Mouse (Mus musculus): ENCODE data around the gene Trim15. TPM values are rescaled to one million over a fixed set of nuclear protein-coding genes. Genes with fewer than 3 reads are reported as not detected.

Trim15 gene
- polyA plus RNA-seq (2012; rRNA removed): 0.08 and 0.12 TPM in 2 replicates

DNA sequence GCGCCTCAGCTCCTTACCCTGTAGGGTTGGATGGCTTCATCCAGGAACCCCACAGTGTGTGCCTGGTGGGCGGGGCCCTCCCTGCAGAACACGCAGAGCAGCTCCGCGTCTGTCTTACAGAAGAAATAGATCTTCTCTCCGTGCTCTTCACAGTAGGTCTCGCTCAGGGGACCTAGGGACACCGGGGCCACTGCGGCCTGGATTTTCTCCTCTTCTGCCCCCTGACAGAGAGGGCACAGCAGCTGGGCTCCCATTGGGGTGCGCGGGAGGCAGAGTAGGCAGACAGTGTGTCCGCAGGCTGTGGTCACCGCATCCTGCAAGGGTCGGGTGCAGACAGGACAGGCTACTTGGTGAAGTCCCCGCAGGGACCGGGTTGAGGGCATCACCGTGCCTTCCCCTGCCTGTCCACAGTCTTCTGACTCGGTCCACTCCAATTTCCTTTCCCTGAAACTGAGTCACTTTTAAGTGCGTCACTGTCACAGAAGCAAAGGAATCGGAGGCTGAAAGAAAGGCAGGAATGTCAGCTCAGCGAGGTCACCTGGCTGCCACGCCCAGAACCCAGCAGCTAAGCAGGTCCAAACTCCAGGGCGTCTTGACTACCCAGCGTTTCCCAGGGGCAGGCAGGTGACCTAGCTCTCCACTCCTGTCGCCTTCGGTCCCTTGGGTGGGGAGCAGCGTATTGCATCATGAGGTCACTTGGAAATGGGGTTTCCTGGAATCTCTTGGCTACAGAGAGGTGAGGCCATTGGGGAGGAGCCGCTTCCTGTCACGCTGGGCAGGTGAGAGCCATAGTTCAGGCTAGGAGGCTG lies at the start of gene Trim15:
Gene Trim15 (minus strand): TSS at position 492 of the 809 bp plus-strand sequence.

GRCm38 (mm10) chr17:36897552-36898205 lies 30.7 kb upstream of the Trim15 start, which contains the start of gene Trim31:
Gene Trim31, plus strand, starts transcription at chr17:36898118.

GRCm38 (mm10) chr17:36890073-36890903 lies 23.3 kb upstream of the Trim15 start, which contains the start of gene Trim40:
Gene Trim40, minus strand, starts transcription at chr17:36890123.

GRCm38 (mm10) chr17:36869284-36869954 lies 2.4 kb upstream of the Trim15 start, which contains the start of gene Trim10:
Gene Trim10, plus strand, starts transcription at chr17:36869574.

DNA sequence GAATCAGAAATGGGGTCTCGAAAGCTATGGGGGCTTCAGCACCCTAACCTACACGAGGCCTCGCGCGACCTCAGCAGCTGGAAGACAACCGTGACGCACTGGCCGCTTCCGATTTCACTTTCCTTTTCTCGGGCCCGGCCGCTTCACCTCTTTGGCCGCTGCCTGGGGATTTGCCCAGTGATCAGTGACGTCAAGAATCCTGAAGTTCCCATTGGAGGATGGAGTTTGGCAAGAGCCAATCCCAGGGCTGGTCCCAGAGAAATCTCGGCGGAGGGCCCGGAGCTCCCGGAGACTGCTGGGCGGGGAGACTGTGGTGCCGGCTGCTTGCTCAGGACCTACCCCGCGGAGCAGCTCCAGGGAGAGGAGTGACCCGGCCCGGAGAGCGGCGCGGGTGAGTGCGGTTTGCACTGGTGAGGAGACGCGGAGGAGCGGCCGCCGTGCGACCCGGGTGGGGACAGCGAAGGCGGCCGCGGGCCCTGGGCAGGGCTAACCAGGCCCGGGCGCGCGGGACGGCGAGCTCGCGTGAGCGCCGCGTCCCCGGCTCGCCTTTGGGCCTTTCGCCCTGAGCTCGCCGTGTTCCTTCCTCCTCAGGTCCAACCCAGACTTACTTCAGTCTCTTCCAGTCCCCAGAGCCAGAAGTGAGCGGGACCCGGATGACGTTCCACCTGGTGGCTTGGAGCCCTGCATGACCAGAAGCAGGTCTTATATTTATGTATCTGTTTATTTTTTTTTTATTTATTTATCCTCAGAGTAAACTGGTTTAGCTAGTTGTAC lies 29.9 kb downstream of the Trim15 start, which contains the start of gene Trim26:
Gene Trim26 (plus strand): TSS at position 261 of the 774 bp plus-strand sequence.

GRCm38 (mm10) chr17:36811871-36812270 lies 55.1 kb downstream of the Trim15 start, which contains the start of gene H2-M10.6:
Gene H2-M10.6, plus strand, starts transcription at chr17:36812171.

Other genes with a start within 250 kb of the Trim15 start
- gene H2-M9, start 224.5 kb downstream of the Trim15 start, polyA plus RNA-seq (2012; rRNA removed): not detected in 2 replicates
- not detected in 2 replicates for gene H2-M1, start 195.0 kb downstream of the Trim15 start, polyA plus RNA-seq (2012; rRNA removed)
- not detected in 2 replicates for gene H2-M10.5, start 94.3 kb downstream of the Trim15 start, polyA plus RNA-seq (2012; rRNA removed)
- gene H2-M10.6, start 55.0 kb downstream of the Trim15 start, polyA plus RNA-seq (2012; rRNA removed): not detected in 2 replicates
- 40.5 and 46.1 TPM in 2 replicates for gene Trim26, start 30.1 kb downstream of the Trim15 start, polyA plus RNA-seq (2012; rRNA removed)
- gene Trim10, start 2.4 kb upstream of the Trim15 start, polyA plus RNA-seq (2012; rRNA removed): 8.1 and 10.7 TPM in 2 replicates
- not detected in 2 replicates for gene Trim40, start 22.9 kb upstream of the Trim15 start, polyA plus RNA-seq (2012; rRNA removed)
- gene Trim31, start 30.9 kb upstream of the Trim15 start, polyA plus RNA-seq (2012; rRNA removed): not detected in 2 replicates
- gene Rnf39, start 75.7 kb upstream of the Trim15 start, polyA plus RNA-seq (2012; rRNA removed): 0.15 and 0.22 TPM in 2 replicates
- gene Ppp1r11, start 84.5 kb upstream of the Trim15 start, polyA plus RNA-seq (2012; rRNA removed): 147 and 182 TPM in 2 replicates
- gene Znrd1, start 91.3 kb upstream of the Trim15 start, polyA plus RNA-seq (2012; rRNA removed): 62.0 and 77.5 TPM in 2 replicates
- gene Znrd1as, start 91.4 kb upstream of the Trim15 start, polyA plus RNA-seq (2012; rRNA removed): 7.1 and 7.4 TPM in 2 replicates
- 0.61 and 0.72 TPM in 2 replicates for gene 2410137M14Rik, start 114.0 kb upstream of the Trim15 start, polyA plus RNA-seq (2012; rRNA removed)
- 8.8 and 11.2 TPM in 2 replicates for gene H2-M5, start 122.3 kb upstream of the Trim15 start, polyA plus RNA-seq (2012; rRNA removed)
- gene Zfp57, start 134.0 kb upstream of the Trim15 start, polyA plus RNA-seq (2012; rRNA removed): 133 and 194 TPM in 2 replicates
- gene Mog, start 156.2 kb upstream of the Trim15 start, polyA plus RNA-seq (2012; rRNA removed): not detected in 2 replicates
- gene Gabbr1, start 178.8 kb upstream of the Trim15 start, polyA plus RNA-seq (2012; rRNA removed): 73.5 and 100.0 TPM in 2 replicates
- gene Olfr90, start 221.3 kb upstream of the Trim15 start, polyA plus RNA-seq (2012; rRNA removed): not detected in 2 replicates
- gene Olfr91, start 231.1 kb upstream of the Trim15 start, polyA plus RNA-seq (2012; rRNA removed): not detected in 2 replicates

Measured in central nervous system, embryonic 11.5 days (tissue).